Mouse (Mus musculus) embryonic facial prominence, embryonic 12.5 days (tissue): ENCODE data around the gene Opa3. TPM values are rescaled to one million over a fixed set of nuclear protein-coding genes. Genes with fewer than 3 reads are reported as not detected.

ENCODE experiments used
- ATAC-seq: fragments of 200-750 bp; cut with Nextera tagmentation; 2 replicates; pipeline ENCODE4 v1.8.0; 2017; ENCODE audit not compliant: insufficient number of reproducible peaks, insufficient read depth, low FRiP score, low TSS enrichment
- H3K27ac ChIP-seq: fragments of 300-500 bp; sonication (generic); 2 replicates; pipeline ENCODE4 v1.5.1; 2016; ENCODE audit warnings: mild to moderate bottlenecking
- H3K27me3 ChIP-seq: fragments of 300-500 bp; sonication (generic); 2 replicates; pipeline ENCODE4 v1.6.1; 2016; ENCODE audit warnings: mild to moderate bottlenecking, moderate library complexity
- H3K36me3 ChIP-seq: fragments of 300-500 bp; sonication (generic); 2 replicates; pipeline ENCODE4 v1.6.1; 2016; ENCODE audit warnings: mild to moderate bottlenecking
- H3K4me1 ChIP-seq: fragments of 300-500 bp; sonication (generic); 2 replicates; pipeline ENCODE4 v1.6.1; 2016
- H3K4me2 ChIP-seq: fragments of 300-500 bp; sonication (generic); replicated peaks from 2 replicates; pipeline ENCODE4 v1.6.1; 2016; ENCODE audit warnings: mild to moderate bottlenecking, moderate library complexity
- H3K4me3 ChIP-seq: fragments of 300-500 bp; sonication (generic); 2 replicates; pipeline ENCODE4 v1.5.1; 2016; ENCODE audit warnings: mild to moderate bottlenecking
- H3K9ac ChIP-seq: fragments of 300-500 bp; sonication (generic); 2 replicates; pipeline ENCODE4 v1.6.1; 2016; ENCODE audit warnings: mild to moderate bottlenecking, moderate library complexity
- H3K9me3 ChIP-seq: fragments of 300-500 bp; sonication (generic); 2 replicates; pipeline ENCODE4 v1.6.1; 2016; ENCODE audit warnings: mild to moderate bottlenecking, moderate library complexity
- WGBS: fragments of 180-500 bp; shearing (Covaris S2); methylation state at CpG from one replicate; pipeline ENCODE4 v1.1.7; 2016; 5-methylcytosine and 5-hydroxymethylcytosine counted together
- polyA plus RNA-seq: library from polyadenylated mRNA; unstranded; fragments of >200 nt; fragmentation: Nextera tagmentation; extraction: Ambion mirVana; gene quantifications from 2 replicates; pipeline ENCODE4 v1.2.1, GENCODE M21; 2016

Gene Opa3
- polyA plus RNA-seq, 1 experiment from 2014 or later, result 40.1 TPM

DNA sequence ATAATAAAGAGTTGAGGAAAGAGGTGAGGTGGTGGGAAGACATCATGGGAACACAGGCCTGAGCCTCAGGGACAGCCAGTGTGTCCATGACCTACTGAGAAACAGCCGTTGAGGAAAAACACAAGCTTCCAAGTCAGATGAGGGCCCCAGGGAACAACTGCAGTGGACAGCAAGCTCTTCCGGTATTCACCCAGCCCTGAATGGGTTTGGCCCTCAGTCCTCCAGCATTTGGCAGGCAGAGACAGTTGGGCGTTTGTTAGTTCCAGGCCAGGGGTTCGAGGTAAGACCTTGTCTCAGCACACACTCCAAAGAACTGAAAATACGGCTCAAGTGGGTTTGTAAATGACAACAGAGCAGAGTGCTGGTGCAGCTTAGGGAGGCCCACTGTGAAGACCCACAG, 25.3 kb downstream of the Opa3 start:
- WGBS, result 58% methylated on average over 5 of the region's 5 CpGs
- no peak for ATAC-seq

DNA sequence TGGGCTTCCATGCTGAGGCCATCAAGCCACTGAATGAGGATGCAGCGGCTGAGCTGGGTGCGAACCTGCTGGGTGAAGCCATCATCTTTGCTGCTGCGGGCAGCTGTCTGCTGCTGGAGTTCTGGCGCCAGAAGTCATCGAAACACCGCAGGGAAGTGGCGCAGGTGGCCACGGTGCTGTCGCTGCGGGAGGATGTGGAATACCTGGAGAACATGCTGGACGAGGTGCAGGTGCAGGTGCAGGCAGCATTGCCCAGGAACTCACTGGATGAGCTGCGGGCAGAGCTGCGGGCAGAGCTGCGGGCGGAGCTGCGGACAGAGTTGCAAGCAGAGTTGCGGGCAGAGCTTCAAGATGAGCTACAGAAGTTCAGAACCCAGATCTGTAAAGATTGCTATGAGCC, 27.3 kb downstream of the Opa3 start:
- Histone ChIP-seq H3K4me3 (no peak overlapping the region), H3K27ac (no peak overlapping the region), H3K4me1 (no peaks in the 10 kb centered on the region), H3K9me3 (no peaks in the 10 kb centered on the region), H3K36me3 (peaks cover 44% of the 10 kb centered on the region), H3K9ac (no peak overlapping the region), H3K27me3 (no peaks in the 10 kb centered on the region), H3K4me2 (no peak overlapping the region)
- WGBS, result 87% methylated on average over 17 of the region's 17 CpGs
- ATAC-seq, result no peak

More for the DNA sequence above, 25.3 kb downstream of the Opa3 start:
- Histone ChIP-seq H3K4me1 (no peaks in the 10 kb centered on the region), H3K36me3 (peaks cover 25% of the 10 kb centered on the region), H3K4me2 (no peak overlapping the region), H3K9me3 (no peaks in the 10 kb centered on the region), H3K4me3 (no peak overlapping the region), H3K27me3 (no peaks in the 10 kb centered on the region), H3K9ac (no peak overlapping the region), H3K27ac (no peak overlapping the region)

DNA sequence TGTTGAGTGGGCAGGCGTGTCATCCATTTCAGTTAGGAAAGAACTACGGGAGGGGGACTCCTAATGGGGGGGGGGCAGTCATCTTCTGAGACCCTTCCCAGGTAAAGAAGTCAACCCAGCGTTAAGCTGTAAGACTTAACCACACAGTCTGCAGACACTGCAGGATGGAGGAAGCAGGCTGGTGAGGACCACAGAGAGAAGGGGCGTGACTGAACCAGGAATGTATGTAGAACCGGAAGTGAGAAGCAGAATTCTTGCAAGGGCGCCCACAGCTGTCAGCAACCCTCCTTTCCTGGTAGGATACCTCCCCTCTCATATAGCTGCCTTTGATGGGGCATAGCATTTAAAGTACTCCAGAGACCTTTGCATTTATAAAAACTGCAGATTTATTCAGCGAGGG, 28.4 kb downstream of the Opa3 start:
- ATAC-seq, result no peak
- no peak overlapping the region for H3K9ac ChIP-seq

DNA sequence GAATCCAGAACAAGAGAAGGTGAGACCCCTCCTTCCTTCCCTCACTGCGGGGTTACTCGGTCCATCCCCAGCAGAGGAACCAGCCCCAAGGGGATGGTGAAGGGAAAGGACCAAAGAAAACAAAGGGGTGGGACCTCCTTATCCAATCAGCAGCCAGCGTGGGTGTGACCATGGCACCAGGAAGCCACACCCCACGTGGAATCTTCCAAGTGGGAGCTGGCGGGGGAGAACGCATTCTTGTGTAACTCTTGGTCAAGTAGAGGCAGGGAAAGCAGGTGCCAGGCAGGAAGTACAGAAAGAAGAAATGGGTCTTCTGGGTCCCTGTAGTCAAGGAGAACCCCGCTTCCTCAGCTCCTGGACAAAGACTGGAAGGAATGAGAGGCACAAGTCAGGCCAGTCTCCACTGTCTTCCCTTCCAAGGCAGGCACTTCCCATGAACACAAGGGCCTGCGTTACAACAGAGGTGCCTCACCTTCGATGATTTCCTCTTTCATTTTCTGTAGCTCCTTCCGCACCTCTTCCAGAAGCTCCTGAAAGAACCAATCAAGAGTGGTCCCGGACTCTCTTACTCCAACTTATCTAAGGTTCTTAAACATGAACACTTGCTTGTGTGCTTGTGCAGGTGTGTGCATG, 29.4 kb downstream of the Opa3 start:
- Histone ChIP-seq H3K36me3 (peaks cover 66% of the 10 kb centered on the region), H3K9ac (no peak overlapping the region), H3K27me3 (no peaks in the 10 kb centered on the region), H3K4me2 (no peak overlapping the region), H3K9me3 (no peaks in the 10 kb centered on the region), H3K4me1 (no peaks in the 10 kb centered on the region), H3K4me3 (no peak overlapping the region), H3K27ac (no peak overlapping the region)
- ATAC-seq, result no peak
- WGBS, result 36% methylated on average over 11 of the region's 11 CpGs

More for the DNA sequence above, 28.4 kb downstream of the Opa3 start:
- H3K4me1 ChIP-seq, result no peaks in the 10 kb centered on the region
- no peak overlapping the region for H3K27ac ChIP-seq
- 83% methylated on average over 7 of the region's 7 CpGs for WGBS
- no peaks in the 10 kb centered on the region for H3K27me3 ChIP-seq
- H3K9me3 ChIP-seq, result no peaks in the 10 kb centered on the region
- no peak overlapping the region for H3K4me2 ChIP-seq
- H3K36me3 ChIP-seq, result peaks cover 56% of the 10 kb centered on the region
- H3K4me3 ChIP-seq, result no peak overlapping the region

DNA sequence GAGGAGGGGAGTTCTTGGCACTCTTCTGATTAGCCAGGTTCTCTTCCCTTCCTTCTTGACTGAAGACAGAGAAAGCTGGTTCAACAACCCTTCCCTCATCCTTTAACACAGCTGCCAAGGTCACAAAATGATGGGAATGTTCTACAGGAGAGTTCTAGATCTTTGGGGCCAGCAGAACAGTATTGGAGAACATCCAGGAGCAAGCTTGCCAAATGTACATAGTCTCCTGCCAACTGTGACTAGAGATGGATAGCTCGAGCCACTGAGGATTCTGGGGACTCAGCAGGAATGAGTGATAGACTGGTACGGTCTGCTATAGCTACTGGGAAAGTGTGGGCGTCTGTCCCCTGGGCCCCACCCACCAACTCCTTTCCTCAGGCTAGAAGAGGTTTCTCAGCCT, 30.2 kb downstream of the Opa3 start:
- Histone ChIP-seq H3K9me3 (no peaks in the 10 kb centered on the region), H3K4me1 (no peaks in the 10 kb centered on the region), H3K4me2 (no peak overlapping the region), H3K27ac (no peak overlapping the region), H3K4me3 (no peak overlapping the region), H3K9ac (no peak overlapping the region), H3K27me3 (no peaks in the 10 kb centered on the region), H3K36me3 (peaks cover 74% of the 10 kb centered on the region)
- WGBS, result 85% methylated on average over 3 of the region's 3 CpGs
- no peak for ATAC-seq

DNA sequence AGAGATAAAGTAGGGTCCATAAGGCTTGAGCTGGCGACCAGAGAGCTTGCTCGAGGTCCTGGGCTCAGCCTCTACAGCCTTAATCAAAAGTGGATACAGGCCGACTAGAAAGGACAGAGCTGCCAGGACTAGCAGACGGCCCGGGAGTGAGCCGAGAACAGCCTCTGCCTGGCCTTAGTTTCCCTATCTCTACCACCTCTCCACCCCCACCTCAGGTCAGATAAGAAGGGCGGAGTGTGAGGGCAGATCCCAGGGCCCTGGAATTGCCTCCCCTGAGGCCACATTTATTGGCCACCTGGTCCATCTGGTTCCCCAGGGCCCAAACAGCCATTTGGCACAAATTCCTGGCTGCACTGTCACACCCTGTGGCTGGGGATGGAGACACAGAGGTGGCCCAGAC, 37.0 kb downstream of the Opa3 start:
- Histone ChIP-seq H3K4me3 (no peak overlapping the region), H3K4me1 (peaks cover 14% of the 10 kb centered on the region), H3K27me3 (no peaks in the 10 kb centered on the region), H3K36me3 (peaks cover 58% of the 10 kb centered on the region), H3K9me3 (no peaks in the 10 kb centered on the region), H3K9ac (no peak overlapping the region), H3K4me2 (no peak overlapping the region), H3K27ac (no peak overlapping the region)
- no peak for ATAC-seq
- 85% methylated on average over 7 of the region's 7 CpGs for WGBS

DNA sequence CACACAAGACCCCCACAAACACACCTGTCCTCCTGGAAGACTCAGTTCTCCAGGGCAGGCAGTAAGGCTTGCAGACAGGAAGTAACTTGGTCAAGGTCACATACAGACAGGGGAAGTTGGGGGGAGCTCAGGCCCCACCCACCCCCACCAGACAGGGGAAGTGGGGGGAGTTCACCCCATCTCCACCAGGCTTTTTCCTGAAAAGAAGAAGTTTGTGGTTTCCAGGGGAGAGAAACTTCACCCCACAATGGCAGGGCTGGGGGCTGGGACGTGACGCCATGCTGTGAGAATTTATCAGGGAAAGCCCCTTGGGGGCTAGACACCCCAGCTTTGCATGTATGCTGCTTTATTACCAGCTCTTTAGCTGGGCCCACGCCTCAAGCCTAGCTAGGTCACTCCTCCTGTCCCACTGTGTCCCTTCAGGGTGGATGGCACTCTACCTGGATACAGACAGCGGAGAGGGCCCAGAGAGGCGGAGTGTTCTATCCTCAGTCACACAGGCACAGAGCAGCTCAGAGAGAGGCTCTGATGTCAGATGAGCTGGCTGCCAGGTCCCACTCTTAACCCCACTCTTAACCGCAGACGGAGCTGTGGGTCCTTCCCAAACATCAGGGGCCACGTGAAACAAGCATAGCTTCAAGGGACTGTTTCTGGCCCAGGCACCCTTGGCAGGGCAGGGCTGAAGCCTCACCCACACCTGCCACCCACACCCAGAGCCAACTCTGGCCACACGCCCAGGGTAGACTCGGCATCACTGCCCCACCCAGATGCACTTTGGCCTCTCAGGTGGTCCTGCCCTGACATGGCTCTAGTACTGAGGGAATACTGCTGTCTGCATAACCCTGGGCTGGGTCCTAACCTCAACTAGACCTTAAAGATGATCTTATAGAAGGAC, 38.0 kb downstream of the Opa3 start:
- no peaks in the 10 kb centered on the region for H3K9me3 ChIP-seq
- H3K27me3 ChIP-seq, result no peaks in the 10 kb centered on the region
- 81% methylated on average over 10 of the region's 10 CpGs for WGBS
- no peak overlapping the region for H3K4me2 ChIP-seq
- H3K36me3 ChIP-seq, result peaks cover 48% of the 10 kb centered on the region
- no peak overlapping the region for H3K9ac ChIP-seq
- no peak overlapping the region for H3K27ac ChIP-seq
- H3K4me3 ChIP-seq, result no peak overlapping the region
- H3K4me1 ChIP-seq, result peaks cover 19% of the 10 kb centered on the region
- ATAC-seq, result no peak

DNA sequence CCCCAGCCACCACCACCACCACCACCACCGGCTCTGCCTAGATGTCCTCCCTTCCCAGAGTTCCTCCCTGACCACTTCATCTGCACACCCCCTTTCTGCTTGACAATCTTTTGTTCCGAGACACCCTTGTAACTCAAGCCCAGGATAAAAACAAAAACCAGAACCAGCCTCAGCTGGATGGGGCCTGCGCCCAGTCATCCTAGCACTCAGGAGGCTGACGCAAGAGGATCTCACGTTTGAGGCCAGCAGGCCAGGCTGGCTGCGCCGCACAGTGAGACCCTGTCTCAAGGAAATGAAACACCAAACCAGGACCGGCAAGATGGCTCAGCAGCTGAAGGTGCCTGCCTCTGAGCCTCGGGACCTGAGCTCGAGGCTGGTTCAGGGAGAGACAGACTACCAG, 38.9 kb downstream of the Opa3 start:
- H3K27ac ChIP-seq, result no peak overlapping the region
- no peak overlapping the region for H3K9ac ChIP-seq
- 64% methylated on average over 10 of the region's 10 CpGs for WGBS
- H3K4me3 ChIP-seq, result no peak overlapping the region
- no peaks in the 10 kb centered on the region for H3K27me3 ChIP-seq
- no peak for ATAC-seq
- H3K4me1 ChIP-seq, result peaks cover 19% of the 10 kb centered on the region
- H3K4me2 ChIP-seq, result no peak overlapping the region
- H3K9me3 ChIP-seq, result no peaks in the 10 kb centered on the region
- peaks cover 39% of the 10 kb centered on the region for H3K36me3 ChIP-seq

DNA sequence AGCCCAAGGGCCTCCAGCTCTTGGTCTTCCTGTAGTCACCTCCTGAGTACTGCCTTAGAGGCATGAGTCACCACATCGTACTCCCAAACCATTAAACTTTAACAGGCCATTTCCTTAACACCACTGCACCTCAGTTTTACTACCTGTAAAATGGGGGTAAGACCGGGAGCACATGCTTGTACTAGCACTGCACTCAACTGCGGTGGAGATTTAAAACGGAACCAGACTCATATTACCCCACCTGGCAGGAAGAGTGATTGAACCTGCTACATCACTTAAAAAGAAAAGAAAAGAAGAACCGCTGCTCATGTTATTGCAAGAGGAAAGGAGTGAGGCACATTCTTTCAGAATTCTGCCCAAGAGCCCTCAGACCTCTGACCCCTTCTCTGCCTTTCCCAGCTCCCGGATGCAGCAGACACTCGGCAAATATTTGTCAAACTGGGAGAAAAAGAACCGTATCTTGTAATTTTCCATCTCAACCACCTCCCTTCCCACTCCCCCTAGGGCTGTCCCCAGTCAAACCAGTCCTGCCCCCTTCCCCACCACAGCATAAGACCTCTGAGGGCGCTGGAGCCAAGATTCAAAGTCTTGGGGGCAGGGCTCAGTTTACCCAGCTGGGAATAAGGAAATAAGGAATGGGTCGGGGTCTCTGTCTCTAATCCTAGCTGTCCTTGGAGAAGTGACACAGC, 41.0 kb downstream of the Opa3 start:
- Histone ChIP-seq H3K4me2 (peak overlapping the region; percentile 99), H3K27me3 (no peaks in the 10 kb centered on the region), H3K9me3 (no peaks in the 10 kb centered on the region), H3K36me3 (peaks cover 19% of the 10 kb centered on the region), H3K27ac (peak overlapping the region; percentile 93), H3K4me1 (peaks cover 19% of the 10 kb centered on the region), H3K9ac (peak overlapping the region; percentile 87), H3K4me3 (peak overlapping the region; percentile 93)
- no peak for ATAC-seq
- 29% methylated on average over 10 of the region's 10 CpGs for WGBS

DNA sequence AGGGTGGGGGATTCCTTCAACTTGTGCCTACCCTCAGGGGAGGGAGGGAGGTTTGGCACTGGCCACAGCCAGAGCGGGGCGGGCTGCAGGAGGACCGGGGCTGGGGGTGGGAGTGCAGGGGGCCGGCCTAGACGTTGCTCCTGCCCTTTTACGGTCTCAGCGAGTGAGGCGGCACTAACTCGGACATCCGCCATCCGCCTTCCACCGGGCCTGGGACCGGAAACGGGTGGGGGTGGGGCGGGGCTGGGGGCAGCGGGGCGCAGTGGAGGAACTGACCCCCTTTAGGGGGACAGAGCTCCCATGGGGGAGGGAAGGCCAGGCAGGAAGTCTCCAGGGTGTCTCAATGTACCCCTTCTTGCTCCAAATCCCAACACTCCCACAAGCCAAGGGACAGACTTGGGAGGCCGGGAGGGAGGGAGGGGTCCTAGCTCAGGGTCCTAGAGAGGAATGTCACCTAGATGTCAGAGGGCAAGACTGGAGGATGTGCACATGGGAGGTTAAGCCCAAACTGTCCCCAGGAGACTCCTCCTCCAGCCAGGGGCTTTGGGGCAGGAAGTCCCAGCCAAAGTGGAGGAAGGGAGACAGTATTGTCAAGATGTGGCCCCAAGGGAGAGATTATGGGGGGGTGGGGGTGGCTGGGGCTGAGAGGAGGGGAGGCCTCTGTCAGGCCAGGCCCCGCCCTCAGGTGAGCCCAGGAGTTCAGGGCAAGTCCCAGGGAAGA, 41.7 kb downstream of the Opa3 start:
- peak overlapping the region; percentile 99 for H3K4me2 ChIP-seq
- peaks cover 19% of the 10 kb centered on the region for H3K4me1 ChIP-seq
- H3K9me3 ChIP-seq, result no peaks in the 10 kb centered on the region
- peak overlapping the region; percentile 87 for H3K9ac ChIP-seq
- H3K36me3 ChIP-seq, result peaks cover 11% of the 10 kb centered on the region; the same call in 1 of the 2 replicates
- 1% methylated on average over 17 of the region's 19 CpGs for WGBS
- 0 out of 2 replicates have a peak, but pooled peaks have one; percentile 36 for ATAC-seq
- H3K27ac ChIP-seq, result peak overlapping the region; percentile 93
- H3K27me3 ChIP-seq, result no peaks in the 10 kb centered on the region
- peak overlapping the region; percentile 93 for H3K4me3 ChIP-seq

DNA sequence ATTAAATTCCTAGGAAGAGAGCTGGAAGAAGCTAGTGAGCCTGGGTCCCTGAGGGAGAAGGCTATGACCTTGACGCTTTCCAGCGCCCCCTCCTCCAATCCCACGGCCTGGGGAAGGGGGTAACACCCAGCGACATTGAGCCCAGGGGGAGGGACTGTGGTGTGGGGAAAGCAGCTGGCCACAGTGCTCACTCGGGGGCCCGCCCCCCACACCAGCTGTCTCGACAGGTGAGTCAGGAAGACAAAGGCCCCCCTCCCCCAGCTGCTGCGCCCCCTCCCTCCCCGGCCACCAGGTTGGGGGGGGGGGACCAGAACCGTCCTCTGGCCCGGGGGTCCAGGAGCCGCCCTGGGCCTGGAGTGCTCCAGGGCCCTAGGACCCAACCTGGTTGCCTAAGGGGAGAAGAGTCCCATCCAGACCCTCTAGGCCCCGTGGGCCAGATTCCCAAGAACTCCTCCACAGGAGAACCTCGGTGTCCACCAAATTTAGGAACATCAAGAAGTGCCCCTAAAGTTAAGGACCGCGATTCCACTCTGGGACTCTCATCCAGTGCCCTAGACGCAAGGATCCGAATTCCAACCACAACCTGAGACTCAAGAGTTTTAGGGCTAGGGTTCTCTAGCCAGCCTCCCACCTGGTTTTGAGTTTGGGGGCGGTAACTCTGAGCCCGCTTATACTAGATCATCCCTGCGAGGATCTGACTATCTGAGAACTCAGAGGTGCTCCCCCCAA, 42.5 kb downstream of the Opa3 start:
- Histone ChIP-seq H3K4me1 (peaks cover 19% of the 10 kb centered on the region), H3K4me2 (peak overlapping the region; percentile 99), H3K9ac (peak overlapping the region; percentile 87), H3K36me3 (0 out of 2 replicates have a peak, but pooled peaks cover 5% of the 10 kb centered on the region), H3K4me3 (peak overlapping the region; percentile 93), H3K9me3 (no peaks in the 10 kb centered on the region), H3K27me3 (no peaks in the 10 kb centered on the region), H3K27ac (peak overlapping the region; percentile 93)
- 0% methylated on average over 19 of the region's 21 CpGs for WGBS
- no peak for ATAC-seq
